Mouse (Mus musculus) liver (tissue): Measurements from ENCODE around the gene Slc22a3.

Experiments used
- DNase-seq: peaks from one replicate; pipeline ENCODE4 v3.0.0-alpha.2; 2020; ENCODE audit warnings: mixed read lengths

The Slc22a3 gene

DNA sequence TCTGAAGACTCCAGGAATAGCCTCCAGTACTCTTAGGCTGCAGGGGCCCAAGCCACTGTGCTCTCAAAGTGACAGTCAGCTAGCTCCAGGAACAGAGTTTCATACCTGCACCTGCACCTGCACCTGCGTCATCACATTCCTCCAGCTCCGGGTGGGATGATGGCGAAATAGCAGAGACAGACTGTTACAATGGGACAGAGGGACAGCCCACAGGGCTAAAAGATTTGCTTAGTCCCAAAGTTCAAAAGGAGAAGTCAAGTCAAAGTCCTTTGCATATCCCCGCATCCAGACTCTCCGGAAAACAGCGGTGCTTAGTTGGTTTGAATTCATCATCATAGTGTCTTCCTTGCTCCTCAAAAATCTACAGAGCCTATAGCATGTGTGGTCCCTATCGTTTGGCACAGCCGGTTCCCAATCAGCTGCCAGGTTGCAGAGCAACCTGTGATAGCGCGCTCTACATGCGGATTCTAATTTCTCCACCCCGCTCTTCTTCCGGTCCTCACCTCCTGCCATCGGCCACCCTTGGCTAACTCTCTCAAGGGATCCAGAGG is at the start of gene Slc22a3:
Gene Slc22a3 (minus strand): TSS at position 51 of the 551 bp plus-strand sequence.
- peak; percentile 25 for DNase-seq

DNA sequence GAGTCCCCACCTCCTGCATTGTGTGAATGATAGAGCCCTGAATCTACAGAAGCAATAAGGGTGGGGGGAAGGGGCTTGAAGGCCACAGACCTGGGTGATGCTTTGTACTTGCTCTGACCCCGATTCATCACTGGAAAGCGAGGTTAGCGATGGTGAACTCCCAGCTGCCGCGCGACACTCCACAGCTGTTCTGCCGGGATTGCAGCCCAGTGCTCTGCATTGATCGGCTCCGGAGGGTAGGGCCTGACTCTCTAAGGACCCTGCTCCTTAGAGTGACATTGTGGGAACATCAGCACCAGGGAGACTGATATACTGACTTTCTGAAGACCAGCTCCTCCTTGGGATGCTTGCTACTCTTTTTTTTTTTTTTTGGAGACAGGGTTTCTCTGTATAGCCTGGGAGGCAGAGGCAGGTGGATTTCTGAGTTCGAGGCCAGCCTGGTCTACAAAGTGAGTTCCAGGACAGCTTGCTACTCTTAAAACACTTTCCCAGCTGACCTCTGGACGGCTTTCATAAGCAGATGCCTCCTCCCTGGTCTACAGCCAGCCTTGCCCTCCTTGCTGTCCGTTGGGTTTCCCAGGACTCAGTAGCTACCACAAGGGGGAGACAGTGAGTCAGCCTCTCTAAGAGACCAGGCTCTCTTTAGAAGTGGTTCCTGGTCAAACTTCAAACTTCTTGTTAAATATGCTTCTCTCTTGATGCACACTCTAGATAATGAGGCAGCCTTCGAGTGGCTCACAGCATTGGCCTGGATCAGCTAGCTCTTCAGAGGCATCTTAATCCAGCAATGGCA is 27.0 kb upstream of the Slc22a3 start:
- peak; percentile 68 for DNase-seq

DNA sequence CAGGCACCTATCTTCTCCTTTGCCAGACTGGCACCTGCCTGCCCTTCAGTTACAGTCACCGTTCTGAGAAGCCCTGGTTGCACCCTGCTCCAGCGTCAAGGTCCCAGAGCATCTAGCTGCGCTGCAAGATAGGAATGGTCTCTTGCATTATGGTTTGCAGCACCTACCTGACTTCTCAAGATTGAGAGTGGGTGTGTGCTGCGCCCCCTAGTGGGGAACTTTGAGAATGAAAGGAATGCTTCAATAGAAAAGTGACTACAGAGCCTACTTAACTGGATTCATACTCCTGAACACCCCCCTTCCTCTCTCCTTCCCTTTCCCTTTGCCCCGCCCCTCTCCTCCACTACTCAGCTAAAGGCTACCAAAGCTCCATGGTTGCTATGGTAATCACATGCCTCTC is 24.6 kb upstream of the Slc22a3 start:
- peak; percentile 62 for DNase-seq

DNA sequence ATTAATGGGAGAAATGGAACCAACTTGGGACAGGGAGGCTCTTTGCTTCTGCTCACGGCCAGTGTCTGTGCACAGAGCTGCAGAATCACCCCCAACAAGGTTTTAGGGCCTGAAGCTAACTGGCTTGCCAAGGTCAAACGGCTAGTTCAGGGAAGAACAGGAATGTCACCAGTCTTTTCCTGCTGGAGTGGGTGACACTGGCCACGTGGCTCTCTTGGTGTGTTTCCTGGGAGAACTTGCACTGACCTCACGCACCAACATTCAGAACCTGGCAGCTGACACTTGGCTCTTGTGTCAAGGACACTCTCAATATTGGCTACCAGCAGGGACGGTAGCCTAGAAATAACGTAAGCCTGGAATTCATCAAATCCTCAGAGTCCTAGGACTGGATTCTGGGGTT is 22.6 kb upstream of the Slc22a3 start:
- DNase-seq, result no peak

DNA sequence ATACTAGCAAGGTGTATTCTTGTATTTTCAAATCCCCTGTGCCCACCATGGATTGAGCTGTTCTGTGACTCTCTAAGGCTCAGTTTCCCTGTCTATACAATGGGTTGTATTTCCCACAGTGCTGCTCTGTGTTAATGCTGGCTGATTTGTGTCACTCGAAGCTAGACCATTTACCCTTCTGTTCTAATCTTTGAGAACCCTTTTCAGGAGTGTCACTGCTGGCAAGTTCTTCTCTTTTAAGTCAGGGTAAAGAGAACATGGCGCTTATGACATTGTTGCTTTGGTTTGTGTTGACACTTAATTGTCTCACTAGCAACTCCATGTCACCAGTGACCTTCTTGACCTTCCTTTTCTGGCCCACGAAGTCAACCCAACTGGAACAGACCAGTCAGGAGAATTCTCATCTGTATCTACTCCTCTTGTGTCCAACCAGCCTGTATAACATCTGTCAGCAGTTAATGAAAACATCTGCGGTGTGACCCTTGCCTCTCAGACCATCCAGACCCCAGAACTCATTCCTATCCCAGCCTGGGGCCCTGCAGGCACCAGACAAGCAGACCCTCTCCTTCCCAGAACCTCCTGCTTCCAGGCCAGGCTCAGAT is 22.0 kb upstream of the Slc22a3 start:
- no peak for DNase-seq

DNA sequence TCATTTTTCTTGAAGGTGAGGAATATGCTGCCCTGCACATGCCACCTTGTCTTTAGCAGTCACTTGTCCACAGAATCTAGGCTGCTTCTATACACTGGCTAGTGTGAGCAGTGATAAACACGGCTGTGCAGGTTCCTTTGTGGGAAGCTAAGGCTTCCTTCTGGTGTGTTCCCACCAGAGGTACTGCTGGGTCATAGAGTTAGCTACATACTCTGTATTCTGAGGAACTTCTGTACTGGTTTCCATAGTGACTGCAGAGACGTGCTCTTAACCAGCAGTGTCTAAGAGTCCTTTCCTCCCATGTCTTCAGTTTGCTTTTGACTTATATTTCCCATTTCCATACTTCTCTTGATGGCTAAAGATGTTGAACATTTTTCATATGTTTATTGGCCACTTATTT is 11.6 kb upstream of the Slc22a3 start:
- DNase-seq, result no peak

DNA sequence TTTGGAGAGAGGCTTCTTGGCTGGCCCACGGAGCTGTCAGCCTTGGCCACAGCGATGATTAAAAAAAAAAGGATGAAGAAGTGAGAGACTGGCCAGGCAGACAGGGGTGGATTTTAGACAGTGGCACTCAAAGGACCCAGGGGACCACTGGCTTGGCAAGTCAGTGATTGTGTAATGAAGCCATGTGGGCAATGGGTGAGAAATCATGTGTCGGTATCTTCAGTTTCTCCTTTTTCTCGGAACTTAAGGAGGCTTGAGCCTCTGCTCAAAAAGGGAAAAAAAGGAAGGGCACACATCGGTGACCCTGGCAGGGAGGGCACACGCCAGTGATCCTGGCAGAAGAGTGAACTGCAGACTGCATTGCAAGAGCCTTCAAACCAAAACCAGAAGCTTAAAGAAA is 10.7 kb upstream of the Slc22a3 start:
- no peak for DNase-seq

DNA sequence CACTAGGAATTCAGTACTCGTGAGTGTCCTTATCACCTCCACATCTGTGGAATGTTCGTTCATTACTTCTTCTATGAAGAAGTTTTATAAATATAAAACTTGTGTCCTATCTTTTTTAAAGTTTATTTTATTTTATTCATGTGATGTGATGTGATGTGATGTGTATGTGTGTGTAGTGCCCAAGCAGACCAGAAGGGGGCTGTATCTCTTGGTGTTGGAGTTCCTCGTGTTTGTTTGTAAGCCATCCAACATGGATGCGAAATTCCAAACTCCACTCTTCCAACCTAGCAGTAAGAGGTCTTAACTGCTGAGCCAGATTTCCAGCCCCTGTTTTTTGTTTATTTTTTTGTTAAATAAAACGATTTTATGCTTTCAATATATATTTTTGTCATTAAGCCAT is 6.5 kb upstream of the Slc22a3 start:
- no peak for DNase-seq

DNA sequence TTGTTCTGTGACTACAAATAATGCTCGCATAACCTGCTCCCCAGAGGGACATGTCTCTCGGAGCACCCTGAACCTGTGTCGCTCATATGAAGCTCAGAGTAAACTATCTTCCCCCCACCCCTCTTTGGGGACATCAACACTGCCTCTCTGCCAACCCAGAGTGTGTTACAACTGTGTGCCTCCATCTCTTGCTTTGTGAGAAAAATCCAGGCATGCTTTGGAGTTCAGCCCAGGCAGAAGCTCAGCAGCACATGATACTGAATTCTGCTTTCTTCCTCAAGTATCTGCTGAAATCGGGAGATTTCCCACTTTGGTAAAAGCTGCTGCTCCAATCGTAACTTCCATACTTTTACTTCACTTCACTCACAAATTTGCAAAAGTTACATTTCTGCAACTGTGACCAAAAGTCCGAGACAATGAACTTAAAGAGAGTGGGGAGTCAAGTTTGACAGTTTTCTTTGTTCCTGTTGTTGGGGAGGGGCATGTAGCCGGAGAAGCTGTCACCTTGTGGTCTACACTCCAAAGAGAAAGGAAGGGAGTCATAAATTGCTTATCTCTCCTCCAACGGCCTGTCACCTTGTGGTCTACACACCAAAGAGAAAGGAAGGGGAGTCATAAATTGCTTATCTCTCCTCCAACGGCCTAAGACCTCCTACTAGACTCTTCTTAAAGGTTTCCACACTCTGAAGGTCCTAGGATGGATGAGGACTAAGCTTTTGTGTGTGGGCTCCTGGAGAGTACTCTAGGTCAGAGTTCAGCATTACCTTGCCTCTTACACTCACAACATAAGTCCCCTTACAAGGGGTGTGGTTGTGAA is 5.8 kb upstream of the Slc22a3 start:
- no peak for DNase-seq

DNA sequence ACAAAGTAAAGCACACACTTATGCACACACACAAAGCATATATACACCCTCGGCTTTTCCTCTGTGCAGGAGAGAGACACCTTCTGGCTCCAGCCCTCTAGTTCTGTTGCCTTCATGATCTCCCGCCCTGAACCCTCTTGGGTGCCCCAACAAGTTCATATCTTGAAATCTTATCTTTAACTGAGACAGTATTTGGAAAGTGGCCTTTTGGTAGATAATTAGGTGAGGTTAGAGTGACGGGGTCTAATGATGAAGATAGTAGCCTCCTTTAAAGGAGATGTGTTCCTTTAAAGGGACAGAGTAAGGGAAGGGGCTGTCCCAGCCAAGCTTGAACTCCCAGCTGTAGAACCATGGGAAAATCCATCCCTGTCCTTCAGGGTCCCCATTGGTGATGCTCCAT is 3.7 kb upstream of the Slc22a3 start:
- DNase-seq, result no peak

DNA sequence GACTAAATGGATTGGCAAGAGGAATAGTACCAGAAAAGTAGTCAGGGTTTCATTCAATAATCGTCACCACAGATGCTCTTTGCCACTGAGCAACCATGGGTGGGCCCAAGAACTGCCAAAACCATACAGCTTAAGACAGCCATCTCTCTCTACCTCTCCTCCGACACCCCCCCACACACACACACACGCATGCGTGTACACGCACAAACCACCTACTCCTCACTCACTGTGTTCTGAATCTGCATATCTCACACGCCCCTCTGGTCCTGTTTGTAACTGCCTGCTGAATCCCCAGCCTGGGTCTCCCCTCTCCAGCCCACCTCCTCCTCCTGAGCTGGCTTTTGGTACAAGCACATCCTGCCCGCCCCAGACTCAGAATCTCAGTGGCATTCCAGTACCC is 872 bp upstream of the Slc22a3 start:
- DNase-seq, result no peak

DNA sequence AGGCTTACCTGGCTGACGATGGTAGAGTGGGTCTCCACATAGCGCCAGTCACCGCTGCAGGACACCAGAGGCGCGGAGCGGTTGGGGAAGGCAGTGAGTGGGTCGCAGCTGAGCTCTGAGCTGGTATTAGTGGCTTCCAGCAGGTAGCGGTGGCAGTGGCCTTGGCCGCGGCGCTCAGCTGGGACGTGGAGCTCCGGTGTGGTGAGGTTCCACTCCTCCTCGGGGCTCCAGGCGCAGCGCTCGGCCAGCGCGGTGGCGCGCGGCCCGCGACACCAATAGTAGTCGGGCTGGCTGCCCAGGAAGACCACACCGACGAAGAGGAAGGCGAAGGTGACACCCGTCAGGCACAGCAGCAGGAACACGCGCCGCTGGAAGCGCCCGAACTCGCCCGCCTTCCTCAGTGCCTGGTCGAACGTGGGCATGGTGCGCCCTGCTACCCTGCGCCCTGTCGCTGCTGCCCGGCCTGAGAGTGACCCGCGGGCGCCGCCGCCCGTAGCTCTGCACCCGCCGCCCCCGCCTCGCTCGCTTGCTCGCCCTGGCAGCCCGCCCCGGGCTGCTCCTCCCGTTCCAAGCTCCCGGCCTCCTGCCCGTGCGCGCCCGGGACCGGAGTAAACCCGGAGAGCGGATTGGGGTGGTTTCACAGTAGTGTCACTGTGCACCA is 471 bp downstream of the Slc22a3 start:
- DNase-seq, result no peak

DNA sequence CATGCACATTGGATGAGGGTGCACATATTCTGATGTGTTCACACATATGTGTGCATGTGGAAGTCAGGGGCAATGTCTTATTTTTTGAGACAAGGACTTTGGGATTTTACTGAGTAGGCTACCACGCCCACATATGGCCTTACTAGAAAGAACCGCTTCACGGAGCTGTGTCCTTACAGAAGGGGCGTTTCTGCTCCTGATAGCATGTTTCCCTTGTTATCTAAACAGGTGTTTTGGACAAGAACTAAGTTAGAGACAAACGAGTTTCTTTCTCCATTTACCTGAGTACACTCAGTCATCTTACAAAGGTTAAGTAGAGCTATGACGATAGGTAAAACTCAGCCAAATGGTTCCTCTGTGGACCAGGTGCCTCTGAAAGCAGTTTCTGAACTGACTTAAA is 1.8 kb downstream of the Slc22a3 start:
- DNase-seq, result no peak

DNA sequence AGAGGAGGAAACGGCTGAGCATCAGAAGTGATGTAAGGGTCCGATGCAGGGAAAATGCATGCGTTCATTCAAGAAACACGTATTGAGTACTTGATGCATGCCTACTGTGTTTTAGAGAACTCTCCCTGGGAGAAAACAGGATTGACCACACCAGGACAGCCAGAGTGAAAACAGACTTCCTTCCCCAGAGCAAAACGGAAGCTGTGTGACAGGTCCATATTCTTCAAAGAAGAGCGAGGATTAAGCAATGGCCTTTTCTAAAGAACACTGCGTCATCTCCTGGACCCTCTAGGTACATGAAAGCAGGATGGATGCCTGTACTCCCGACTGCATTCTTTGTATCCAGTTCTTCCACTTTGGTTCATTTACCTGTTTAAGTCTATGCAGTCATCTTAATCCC is 8.1 kb downstream of the Slc22a3 start:
- no peak for DNase-seq

DNA sequence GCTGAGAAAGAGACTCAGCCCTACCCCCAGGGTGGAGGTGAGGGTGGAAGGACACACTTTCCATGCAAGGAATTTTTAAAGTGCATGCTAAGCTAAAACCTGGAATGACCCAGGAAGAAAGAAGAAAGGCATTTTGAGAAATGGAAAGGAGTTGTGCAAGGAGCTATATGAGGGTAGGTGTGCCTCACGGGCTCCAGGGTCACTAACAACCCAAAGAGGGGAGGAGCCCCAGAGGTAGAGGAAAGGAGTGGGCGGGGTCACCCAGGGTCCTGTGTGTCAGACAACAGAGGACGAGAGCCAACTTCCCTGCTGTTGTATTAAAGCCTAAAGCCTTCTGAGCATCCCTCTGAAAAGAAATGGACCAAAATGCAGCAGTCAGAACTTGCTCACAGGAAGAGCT is 11.9 kb downstream of the Slc22a3 start:
- DNase-seq, result no peak

DNA sequence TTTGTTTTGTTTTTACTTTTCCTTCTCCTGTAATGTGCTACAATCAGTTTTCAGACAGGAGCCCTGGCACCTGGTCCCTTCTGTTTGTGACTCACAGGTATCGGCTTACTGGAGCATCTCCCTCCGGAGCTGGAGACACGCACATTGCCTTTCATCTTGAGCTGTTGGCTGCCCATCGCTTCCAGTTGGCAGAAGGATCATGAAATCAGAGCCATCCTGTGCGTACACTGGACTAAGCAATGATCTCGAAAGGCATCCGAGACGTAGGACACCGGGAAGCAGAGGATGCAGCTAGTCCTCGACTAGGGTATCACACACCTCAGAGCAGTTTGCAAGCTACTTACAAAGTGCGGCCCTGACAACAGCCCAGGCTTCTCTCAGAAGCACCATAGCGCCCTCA is 15.9 kb downstream of the Slc22a3 start:
- DNase-seq, result no peak

DNA sequence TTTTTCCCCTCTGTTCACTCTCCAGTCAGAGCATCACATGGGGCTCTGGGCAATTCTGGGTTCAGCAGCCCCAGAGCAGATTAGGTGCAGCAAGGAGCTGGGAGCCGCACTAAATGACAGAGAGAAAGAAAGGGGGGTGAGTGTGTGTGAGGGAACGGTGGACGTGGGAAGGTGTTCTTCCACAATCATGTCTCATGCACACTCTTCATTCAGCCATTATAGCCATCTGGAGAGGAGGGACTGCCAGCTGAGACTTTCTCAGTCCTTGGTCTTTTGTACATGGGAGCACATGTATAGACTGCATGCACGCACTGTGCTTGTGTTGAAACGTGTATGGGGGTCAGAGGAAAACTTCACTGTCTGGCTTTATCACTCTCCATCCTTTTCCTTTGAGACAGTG is 17.6 kb downstream of the Slc22a3 start:
- DNase-seq, result no peak

DNA sequence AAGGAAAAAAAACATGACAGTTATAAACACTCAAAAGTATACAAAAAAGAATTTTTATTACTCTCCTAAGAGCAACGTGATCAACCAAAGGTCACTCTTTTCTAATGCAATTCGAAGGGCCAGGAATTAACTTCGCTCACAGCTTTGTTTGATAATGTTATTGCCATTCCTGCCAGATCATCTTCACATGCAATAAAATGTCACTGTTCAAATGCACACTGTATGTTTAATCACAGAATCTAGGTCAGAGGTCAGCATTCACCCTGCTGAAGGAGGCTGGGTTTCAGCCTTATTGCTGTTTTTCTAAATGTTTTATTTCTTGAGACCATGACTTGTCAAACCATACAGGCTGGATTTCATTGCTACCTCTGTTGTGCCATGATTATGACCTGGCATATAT is 21.8 kb downstream of the Slc22a3 start:
- DNase-seq, result no peak

DNA sequence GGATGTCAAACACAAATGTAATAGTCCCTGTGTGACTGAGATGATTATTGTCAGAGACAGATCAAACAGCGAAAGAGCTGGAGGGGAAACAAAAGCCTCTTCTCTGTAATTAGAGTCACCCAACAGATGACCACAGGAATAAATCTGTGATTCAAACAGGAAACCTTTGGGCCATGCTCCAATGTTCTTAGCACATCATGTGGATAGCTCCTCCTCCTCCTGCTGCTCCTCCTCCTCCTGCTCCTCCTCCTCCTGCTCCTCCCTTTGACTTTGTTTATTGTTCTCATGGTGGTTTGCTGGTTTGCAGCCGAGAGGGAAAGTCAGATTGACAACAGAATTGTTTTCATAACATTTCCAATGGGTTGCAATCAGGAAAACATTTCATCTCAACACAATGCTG is 28.1 kb downstream of the Slc22a3 start:
- no peak for DNase-seq

DNA sequence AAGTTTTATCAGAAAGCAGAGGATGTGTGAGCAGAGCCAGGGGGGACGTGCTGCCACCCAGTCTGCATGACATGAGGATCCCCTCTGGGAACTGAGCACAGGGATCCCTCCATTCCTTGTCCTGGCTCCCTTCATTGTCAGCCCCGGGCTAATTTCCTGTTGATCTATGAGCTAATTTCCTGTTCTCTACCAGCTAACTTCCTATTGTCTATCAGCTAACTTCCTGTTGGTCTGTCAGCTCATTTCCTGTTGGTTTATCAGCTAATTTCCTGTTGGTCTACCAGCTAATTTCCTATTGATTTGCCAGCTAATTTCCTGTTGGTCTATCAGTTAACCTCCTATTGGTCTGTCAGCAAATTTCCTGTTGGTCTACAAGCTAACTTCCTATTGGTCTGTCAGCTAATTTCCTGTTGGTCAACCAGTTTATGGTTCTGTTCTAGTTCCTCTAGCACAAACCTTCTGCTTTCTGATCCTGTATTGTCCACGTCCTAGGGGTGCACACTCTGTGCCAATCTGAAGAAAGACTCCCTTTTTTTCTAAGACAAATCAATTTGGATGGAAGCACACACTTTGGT is 32.9 kb downstream of the Slc22a3 start:
- no peak for DNase-seq

DNA sequence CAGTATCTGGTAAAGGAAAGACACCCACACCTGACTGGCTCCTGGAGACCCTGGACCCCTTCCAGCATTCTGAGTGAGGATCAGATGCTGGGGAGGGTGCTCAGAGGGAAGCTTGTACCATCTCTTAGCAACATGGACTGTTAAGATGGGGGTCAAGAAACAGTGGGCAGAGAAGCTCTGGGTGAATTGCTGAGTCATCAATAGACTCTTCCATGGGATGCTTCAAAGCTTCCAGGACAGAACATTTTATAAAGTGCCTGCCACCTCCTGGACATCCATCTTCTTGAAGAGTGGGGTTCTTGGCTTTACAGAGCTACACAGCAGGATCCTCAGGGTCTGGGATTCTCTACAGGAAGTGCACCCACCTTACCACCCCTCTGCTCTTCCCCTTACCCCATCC is 35.0 kb downstream of the Slc22a3 start:
- DNase-seq, result no peak

DNA sequence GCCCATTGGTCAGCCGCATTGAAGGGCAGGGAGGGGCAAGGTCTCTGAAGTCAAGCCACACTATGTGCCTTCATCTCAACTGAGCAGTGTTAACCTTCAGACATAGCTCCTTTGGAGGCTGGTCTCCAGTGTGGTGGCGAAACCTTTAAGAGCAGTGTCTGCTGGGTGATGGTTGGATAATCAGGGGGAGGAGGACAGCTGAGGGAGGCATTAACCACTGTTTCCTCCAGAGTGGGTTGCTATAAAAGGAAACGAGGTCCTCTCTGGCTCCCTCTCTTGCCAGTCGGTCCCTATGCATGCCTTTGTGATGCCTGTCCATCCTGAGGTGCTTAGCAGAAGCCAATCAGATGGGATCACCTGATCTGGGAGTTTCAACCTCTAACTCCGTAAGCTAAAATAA is 38.8 kb downstream of the Slc22a3 start:
- no peak for DNase-seq

DNA sequence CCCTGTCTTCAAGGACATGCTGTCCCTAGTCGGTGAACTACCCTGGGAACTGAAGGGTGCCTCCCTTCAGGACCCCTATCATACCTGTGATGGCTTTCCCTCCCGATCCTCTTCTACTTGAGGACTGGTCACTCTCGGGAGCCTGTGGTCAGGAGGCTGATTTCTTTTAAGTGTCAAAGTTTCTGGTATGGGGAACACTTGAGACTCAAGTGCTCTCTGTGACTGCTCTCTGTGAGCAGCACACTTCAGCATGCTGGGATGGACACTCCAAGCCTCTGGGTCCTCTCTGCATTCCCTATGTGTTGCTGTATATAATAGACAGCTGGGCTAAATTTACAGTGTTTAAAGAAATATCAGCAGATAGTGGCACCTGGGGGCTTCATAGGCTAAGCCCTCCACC is 39.9 kb downstream of the Slc22a3 start:
- DNase-seq, result no peak
